Mouse (Mus musculus) cerebellum, adult 2 months (tissue): ENCODE results near the gene Zfp949. TPM values are rescaled to one million over a fixed set of nuclear protein-coding genes. Genes with fewer than 3 reads are reported as not detected.

ENCODE experiments used
- polyA plus RNA-seq: library from polyadenylated mRNA; depleted of rRNA; stranded (reverse); fragments of >200 nt; gene quantifications from 2 replicates; pipeline ENCODE4 v1.2.3, GENCODE M21; 2012; rRNA removed

Zfp949 gene
- polyA plus RNA-seq, 1 experiment, result 22.0 TPM

Other genes with a start within 250 kb of the Zfp949 start
- 3.8 and 4.6 TPM in 2 replicates for gene Nt5e, start 220.8 kb upstream of the Zfp949 start, polyA plus RNA-seq
- gene Snx14, start 109.1 kb upstream of the Zfp949 start, polyA plus RNA-seq, result 50.4 and 52.6 TPM in 2 replicates
- 0.36 and 0.49 TPM in 2 replicates for gene Gm20537, start 91.4 kb upstream of the Zfp949 start, polyA plus RNA-seq
- gene Syncrip, start 65.4 kb upstream of the Zfp949 start, polyA plus RNA-seq, result 27.3 and 30.1 TPM in 2 replicates
- gene Trim43a, start 32.9 kb downstream of the Zfp949 start, polyA plus RNA-seq, result 0.36 and 0.52 TPM in 2 replicates
- gene Mthfsl, start 172.3 kb downstream of the Zfp949 start, polyA plus RNA-seq, result 38.1 and 38.6 TPM in 2 replicates
- gene Bcl2a1d, start 183.9 kb downstream of the Zfp949 start, polyA plus RNA-seq, result 0.15 TPM in 1 of 2 replicates, not detected in the other